Mouse (Mus musculus): ENCODE measurements at regions not wholly inside any gene's neighbourhood (a gene's known extent, or its start where the extent isn't known, plus 50 kb on each side); places are given as distances from the start of the nearest gene placed in this dataset.
A peak's percentile ranks its signal among the peaks of the same experiment; 100 is the strongest.

GRCm38 (mm10) chr10:98424450-98424849, 489.8 kb upstream of the Atp2b1 start:
- WGBS: 98% methylated on average over 1 of the region's 1 CpGs
- Histone ChIP-seq H3K9ac (no peak overlapping the region), H3K4me3 (replicated peaks; ENCODE audit: low read length) (no peak overlapping the region), H3K36me3 (replicated peaks; ENCODE audit: control insufficient read depth, insufficient read depth) (no peaks in the 10 kb centered on the region), H3K9me3 (ENCODE audit: control insufficient read depth, low read length) (no peaks in the 10 kb centered on the region), H3K27me3 (ENCODE audit: control insufficient read depth, insufficient read depth, low read length) (no peaks in the 10 kb centered on the region), H3K4me2 (replicated peaks) (no peak overlapping the region), H3K27ac (no peak overlapping the region), H3K4me1 (replicated peaks; ENCODE audit: control insufficient read depth, insufficient read depth, low read length) (no peaks in the 10 kb centered on the region)
- ATAC-seq (ENCODE audit: low FRiP score): no peak
- DNase-seq (ENCODE audit: low spot score): no peak

DNA sequence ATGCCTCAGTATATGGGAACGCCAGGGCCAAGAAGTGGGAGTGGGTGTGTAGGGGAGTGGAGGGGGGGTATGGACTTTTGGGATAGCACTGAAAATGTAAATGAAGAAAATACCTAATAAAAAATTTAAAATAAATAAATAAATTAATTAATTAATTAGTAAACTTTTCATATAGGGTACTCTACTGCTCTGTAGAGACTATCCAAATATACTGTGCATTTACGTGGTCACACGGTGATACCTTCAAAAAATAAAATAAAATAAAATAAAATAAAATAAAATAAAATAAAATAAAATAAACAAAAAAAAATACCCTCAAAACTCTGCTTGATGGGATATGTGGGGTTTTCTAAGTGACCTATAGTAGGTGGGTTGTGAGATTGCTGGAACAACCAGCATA, 479.2 kb upstream of the Atp2b1 start:
- no peaks in the 10 kb centered on the region for H3K4me1 ChIP-seq (replicated peaks; ENCODE audit: control insufficient read depth, insufficient read depth, low read length)
- 97% methylated on average over 3 of the region's 3 CpGs for WGBS

DNA sequence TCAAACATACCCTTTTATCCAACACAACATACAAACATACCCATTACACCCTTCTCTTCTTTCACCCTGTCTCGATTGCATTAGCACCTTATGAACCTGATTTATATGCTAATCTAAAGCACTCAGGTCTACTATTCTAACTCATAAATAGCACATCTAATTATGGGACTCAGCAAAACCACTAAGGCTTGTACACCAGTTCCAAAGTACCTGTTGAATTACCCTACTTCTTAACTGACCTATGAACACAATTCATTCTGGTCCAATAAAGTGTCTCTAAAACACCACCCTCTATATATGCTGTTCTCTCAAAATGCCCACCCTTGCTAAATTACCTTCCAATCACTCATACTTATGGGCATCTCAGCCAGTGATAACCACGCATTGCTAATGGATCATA, 452.7 kb upstream of the Atp2b1 start:
- WGBS: 88% methylated on average over 2 of the region's 2 CpGs
- H3K4me2 ChIP-seq (replicated peaks): no peak overlapping the region
- no peak for DNase-seq (ENCODE audit: low spot score)
- no peaks in the 10 kb centered on the region for H3K9me3 ChIP-seq (ENCODE audit: control insufficient read depth, low read length)
- H3K27ac ChIP-seq: no peak overlapping the region
- no peaks in the 10 kb centered on the region for H3K4me1 ChIP-seq (replicated peaks; ENCODE audit: control insufficient read depth, insufficient read depth, low read length)
- ATAC-seq (ENCODE audit: low FRiP score): no peak
- H3K9ac ChIP-seq: no peak overlapping the region
- H3K36me3 ChIP-seq (replicated peaks; ENCODE audit: control insufficient read depth, insufficient read depth): no peaks in the 10 kb centered on the region
- no peak overlapping the region for H3K4me3 ChIP-seq (replicated peaks; ENCODE audit: low read length)
- H3K27me3 ChIP-seq (ENCODE audit: control insufficient read depth, insufficient read depth, low read length): no peaks in the 10 kb centered on the region

More for the DNA sequence above, 479.2 kb upstream of the Atp2b1 start:
- H3K27ac ChIP-seq: no peak overlapping the region
- ATAC-seq (ENCODE audit: low FRiP score): no peak
- H3K9me3 ChIP-seq (ENCODE audit: control insufficient read depth, low read length): no peaks in the 10 kb centered on the region
- H3K4me2 ChIP-seq (replicated peaks): no peak overlapping the region
- no peaks in the 10 kb centered on the region for H3K36me3 ChIP-seq (replicated peaks; ENCODE audit: control insufficient read depth, insufficient read depth)
- no peaks in the 10 kb centered on the region for H3K27me3 ChIP-seq (ENCODE audit: control insufficient read depth, insufficient read depth, low read length)
- no peak overlapping the region for H3K4me3 ChIP-seq (replicated peaks; ENCODE audit: low read length)
- no peak for DNase-seq (ENCODE audit: low spot score)
- no peak overlapping the region for H3K9ac ChIP-seq

GRCm38 (mm10) chr10:98474581-98474980, 439.6 kb upstream of the Atp2b1 start:
- no peak overlapping the region for H3K27ac ChIP-seq
- no peaks in the 10 kb centered on the region for H3K36me3 ChIP-seq (replicated peaks; ENCODE audit: control insufficient read depth, insufficient read depth)
- no peak overlapping the region for H3K4me2 ChIP-seq (replicated peaks)
- ATAC-seq (ENCODE audit: low FRiP score) (no peak; the same call in 1 of the 2 replicates), DNase-seq (ENCODE audit: low spot score) (no peak)
- no peaks in the 10 kb centered on the region for H3K9me3 ChIP-seq (ENCODE audit: control insufficient read depth, low read length)
- no peaks in the 10 kb centered on the region for H3K4me1 ChIP-seq (replicated peaks; ENCODE audit: control insufficient read depth, insufficient read depth, low read length)
- no peak overlapping the region for H3K9ac ChIP-seq
- no peak overlapping the region for H3K4me3 ChIP-seq (replicated peaks; ENCODE audit: low read length)
- H3K27me3 ChIP-seq (ENCODE audit: control insufficient read depth, insufficient read depth, low read length): no peaks in the 10 kb centered on the region
- WGBS: 92% methylated on average over 3 of the region's 3 CpGs

DNA sequence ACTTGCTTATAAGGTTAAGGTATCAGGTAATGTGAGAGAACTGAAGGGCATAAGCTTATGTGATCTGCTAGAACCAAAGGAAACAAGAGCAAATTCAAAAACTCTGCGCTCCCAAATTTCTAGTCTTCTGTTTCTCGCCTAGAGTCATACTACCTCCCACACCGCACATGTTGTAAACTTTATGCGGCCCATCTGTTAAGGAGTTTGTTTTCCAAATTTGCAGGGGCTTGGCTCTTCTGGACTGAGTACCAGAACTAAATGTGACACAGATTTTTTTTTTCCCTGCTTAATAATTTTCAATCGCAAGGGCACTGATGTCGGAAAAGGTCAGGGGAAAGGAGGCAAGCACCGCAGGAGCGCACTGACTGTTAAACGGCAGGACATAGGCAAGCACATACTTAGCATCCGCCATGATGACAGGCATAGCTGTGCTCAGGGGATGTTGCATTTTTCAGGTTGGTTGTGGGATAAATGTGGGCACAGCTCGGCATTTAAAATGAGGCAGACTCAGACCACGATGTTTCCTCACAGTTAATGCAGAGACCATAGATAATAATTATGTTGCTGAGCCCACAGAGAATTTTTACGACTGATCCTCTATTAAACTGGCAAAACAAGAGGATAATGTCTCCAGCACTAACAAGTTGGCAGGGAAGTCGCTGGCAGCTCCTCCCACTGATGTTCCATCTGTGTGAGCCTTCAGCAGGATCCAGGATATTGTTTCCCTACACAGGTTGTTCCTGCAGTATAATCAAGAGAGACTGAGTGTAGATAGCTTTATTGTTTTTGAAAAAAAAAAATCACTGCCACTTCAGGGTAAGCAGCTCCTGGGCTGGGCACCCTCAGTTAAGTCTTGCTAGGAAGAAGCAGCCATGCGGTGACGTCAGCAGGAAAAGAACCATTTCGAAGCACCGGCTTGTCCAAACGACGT, 428.2 kb upstream of the Atp2b1 start:
- Histone ChIP-seq H3K4me3 (replicated peaks; ENCODE audit: low read length) (no peak overlapping the region), H3K36me3 (replicated peaks; ENCODE audit: control insufficient read depth, insufficient read depth) (no peaks in the 10 kb centered on the region), H3K4me2 (replicated peaks) (no peak overlapping the region), H3K9ac (no peak overlapping the region), H3K9me3 (ENCODE audit: control insufficient read depth, low read length) (0 out of 2 replicates have a peak, but pooled peaks cover 6% of the 10 kb centered on the region), H3K27me3 (ENCODE audit: control insufficient read depth, insufficient read depth, low read length) (no peaks in the 10 kb centered on the region), H3K4me1 (replicated peaks; ENCODE audit: control insufficient read depth, insufficient read depth, low read length) (no peaks in the 10 kb centered on the region), H3K27ac (no peak overlapping the region)
- WGBS: 76% methylated on average over 20 of the region's 20 CpGs
- DNase-seq (ENCODE audit: low spot score) (no peak), ATAC-seq (ENCODE audit: low FRiP score) (no peak)

GRCm38 (mm10) chr10:98494354-98494753, 419.9 kb upstream of the Atp2b1 start:
- no peak overlapping the region for H3K4me2 ChIP-seq (replicated peaks)
- 12% methylated on average over 8 of the region's 8 CpGs for WGBS
- H3K27me3 ChIP-seq (ENCODE audit: control insufficient read depth, insufficient read depth, low read length): no peaks in the 10 kb centered on the region
- H3K9ac ChIP-seq: no peak overlapping the region
- H3K4me3 ChIP-seq (replicated peaks; ENCODE audit: low read length): no peak overlapping the region
- peak; percentile 67 for DNase-seq (ENCODE audit: low spot score)
- H3K27ac ChIP-seq: no peak overlapping the region
- H3K9me3 ChIP-seq (ENCODE audit: control insufficient read depth, low read length): no peaks in the 10 kb centered on the region
- ATAC-seq (ENCODE audit: low FRiP score): no peak
- no peaks in the 10 kb centered on the region for H3K4me1 ChIP-seq (replicated peaks; ENCODE audit: control insufficient read depth, insufficient read depth, low read length)
- no peaks in the 10 kb centered on the region for H3K36me3 ChIP-seq (replicated peaks; ENCODE audit: control insufficient read depth, insufficient read depth)

DNA sequence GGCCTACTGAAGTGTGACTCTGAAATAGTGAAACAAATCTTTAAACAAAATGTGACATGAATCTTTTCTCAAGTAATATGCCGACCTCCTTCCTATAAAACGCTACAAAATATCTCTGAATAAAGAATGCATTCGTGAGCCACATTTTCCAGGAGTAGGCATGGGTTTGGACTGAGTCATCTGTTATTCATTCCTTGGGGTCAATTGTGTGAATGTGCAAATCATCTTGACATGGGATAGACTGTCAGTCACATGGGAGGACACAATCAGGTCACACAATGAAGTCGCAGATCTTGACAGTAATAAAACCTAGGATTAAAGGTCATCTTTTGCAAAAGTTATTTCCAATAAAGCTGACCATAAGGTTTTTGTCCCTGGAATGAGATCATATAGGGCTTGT, 418.0 kb upstream of the Atp2b1 start:
- Histone ChIP-seq H3K36me3 (replicated peaks; ENCODE audit: control insufficient read depth, insufficient read depth) (no peaks in the 10 kb centered on the region), H3K27me3 (ENCODE audit: control insufficient read depth, insufficient read depth, low read length) (no peaks in the 10 kb centered on the region), H3K27ac (no peak overlapping the region), H3K4me1 (replicated peaks; ENCODE audit: control insufficient read depth, insufficient read depth, low read length) (no peaks in the 10 kb centered on the region), H3K9ac (no peak overlapping the region), H3K4me2 (replicated peaks) (no peak overlapping the region), H3K9me3 (ENCODE audit: control insufficient read depth, low read length) (no peaks in the 10 kb centered on the region), H3K4me3 (replicated peaks; ENCODE audit: low read length) (no peak overlapping the region)
- WGBS: 72% methylated on average over 4 of the region's 4 CpGs
- no peak for DNase-seq (ENCODE audit: low spot score)
- ATAC-seq (ENCODE audit: low FRiP score): no peak

- DNase-seq (ENCODE audit: low spot score) (no peak), ATAC-seq (ENCODE audit: low FRiP score) (no peak)
- no peaks in the 10 kb centered on the region for H3K27me3 ChIP-seq (ENCODE audit: control insufficient read depth, insufficient read depth, low read length)
- H3K9ac ChIP-seq: no peak overlapping the region
- H3K4me2 ChIP-seq (replicated peaks): no peak overlapping the region
- H3K9me3 ChIP-seq (ENCODE audit: control insufficient read depth, low read length): no peaks in the 10 kb centered on the region
- no peaks in the 10 kb centered on the region for H3K36me3 ChIP-seq (replicated peaks; ENCODE audit: control insufficient read depth, insufficient read depth)
- no peaks in the 10 kb centered on the region for H3K4me1 ChIP-seq (replicated peaks; ENCODE audit: control insufficient read depth, insufficient read depth, low read length)
- 92% methylated on average over 4 of the region's 4 CpGs for WGBS
- no peak overlapping the region for H3K27ac ChIP-seq
- no peak overlapping the region for H3K4me3 ChIP-seq (replicated peaks; ENCODE audit: low read length)
Measured at GRCm38 (mm10) chr10:98500315-98500714, 413.9 kb upstream of the Atp2b1 start.

- Histone ChIP-seq H3K4me3 (replicated peaks; ENCODE audit: low read length) (no peak overlapping the region), H3K4me1 (replicated peaks; ENCODE audit: control insufficient read depth, insufficient read depth, low read length) (no peaks in the 10 kb centered on the region), H3K9ac (no peak overlapping the region), H3K27me3 (ENCODE audit: control insufficient read depth, insufficient read depth, low read length) (no peaks in the 10 kb centered on the region), H3K4me2 (replicated peaks) (no peak overlapping the region), H3K27ac (no peak overlapping the region), H3K9me3 (ENCODE audit: control insufficient read depth, low read length) (no peaks in the 10 kb centered on the region), H3K36me3 (replicated peaks; ENCODE audit: control insufficient read depth, insufficient read depth) (no peaks in the 10 kb centered on the region)
- no peak for ATAC-seq (ENCODE audit: low FRiP score)
- WGBS: 82% methylated on average over 5 of the region's 5 CpGs
- no peak for DNase-seq (ENCODE audit: low spot score)
Measured at GRCm38 (mm10) chr10:98501566-98501965, 412.6 kb upstream of the Atp2b1 start.
